Mouse (Mus musculus): ENCODE results near the gene Ppp1r27. TPM values are rescaled to one million over a fixed set of nuclear protein-coding genes. Genes with fewer than 3 reads are reported as not detected.

Gene Ppp1r27
- polyA plus RNA-seq, 1 experiment from 2014 or later, result not detected

DNA sequence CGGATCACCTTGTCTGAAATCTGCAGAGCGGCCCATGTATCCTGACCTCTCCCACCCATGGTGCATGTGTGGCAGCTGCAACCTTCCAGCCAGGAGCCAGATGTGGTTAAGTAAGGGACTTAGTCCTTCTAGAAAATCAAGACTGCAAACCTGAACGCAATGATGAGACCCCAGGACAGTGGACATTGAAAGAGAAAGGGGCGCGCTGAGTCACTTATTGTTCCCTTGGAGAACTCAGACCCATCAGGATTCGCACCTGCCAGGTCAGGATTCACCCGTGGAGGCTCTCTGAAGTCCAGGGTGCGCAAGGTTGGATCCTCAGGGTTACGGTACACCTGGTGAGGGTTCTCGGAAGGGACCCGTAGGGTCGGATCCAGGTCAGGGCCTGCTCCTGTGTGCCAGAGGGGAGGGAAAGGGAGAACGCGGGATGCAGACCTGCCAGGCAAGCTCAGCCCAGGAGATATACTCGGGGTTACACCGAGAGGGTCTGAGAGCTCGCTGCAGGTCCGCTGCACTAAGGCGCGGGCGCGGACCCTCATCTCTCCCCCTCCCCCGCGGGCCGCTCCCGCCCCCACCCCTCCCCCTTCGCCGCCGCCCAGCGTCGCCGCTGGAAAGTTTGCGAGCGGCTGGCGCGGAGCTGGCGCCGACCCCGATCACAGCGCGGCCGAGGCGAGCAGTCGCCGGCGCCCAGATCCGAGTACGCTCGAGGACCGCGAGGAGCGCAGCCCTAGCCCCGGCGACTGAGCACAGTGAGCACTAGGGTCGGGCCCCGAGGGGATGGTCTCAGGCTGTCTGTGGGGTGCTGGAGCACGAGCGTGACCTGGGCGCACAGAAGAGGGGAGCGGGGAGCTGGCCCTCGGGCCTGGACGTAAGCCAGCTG is 20.6 kb downstream of the Ppp1r27 start, which contains the start of gene Gcgr:
Gcgr (plus strand) TSS at position 615 of the 880 bp plus-strand sequence.
- H3K9ac ChIP-seq (ENCODE audit: low read length), result peak within 1 kb of the TSS; percentile 63
- H3K4me1 ChIP-seq (ENCODE audit: control insufficient read depth in 2 of 2, insufficient read depth in 2 of 2, low read length in 2 of 2), result peaks cover 6 to 8% of the 10 kb centered on the region in 2 experiments; a peak in 3 of 4 replicates
- peak within 1 kb of the TSS; percentile 73 for H3K4me2 ChIP-seq (ENCODE audit: low read length)
- WGBS, result 7% methylated on average over 58 of the region's 62 CpGs
- peaks cover 65% of the 10 kb centered on the region for H3K27me3 ChIP-seq (ENCODE audit: control insufficient read depth, insufficient read depth, low read length)
- H3K27ac ChIP-seq (replicated peaks in 1 of 2; ENCODE audit: control insufficient read depth in 1 of 2, insufficient read depth in 1 of 2, low read depth in 2 of 2, low read length in 2 of 2), result no peak within 1 kb of the TSS
- no peak for ATAC-seq (ENCODE audit: insufficient number of reproducible peaks, insufficient read depth, low FRiP score, low read depth)
- H3K4me3 ChIP-seq (ENCODE audit: control insufficient read depth in 1 of 2, insufficient read depth in 1 of 2, low read depth in 1 of 2, low read length in 2 of 2), result peak within 1 kb of the TSS; percentile 41 to 46
- no peaks in the 10 kb centered on the region for H3K36me3 ChIP-seq (ENCODE audit: control insufficient read depth, insufficient read depth, low read length)
- no peaks in the 10 kb centered on the region for H3K9me3 ChIP-seq (ENCODE audit: control insufficient read depth, low read length)

DNA sequence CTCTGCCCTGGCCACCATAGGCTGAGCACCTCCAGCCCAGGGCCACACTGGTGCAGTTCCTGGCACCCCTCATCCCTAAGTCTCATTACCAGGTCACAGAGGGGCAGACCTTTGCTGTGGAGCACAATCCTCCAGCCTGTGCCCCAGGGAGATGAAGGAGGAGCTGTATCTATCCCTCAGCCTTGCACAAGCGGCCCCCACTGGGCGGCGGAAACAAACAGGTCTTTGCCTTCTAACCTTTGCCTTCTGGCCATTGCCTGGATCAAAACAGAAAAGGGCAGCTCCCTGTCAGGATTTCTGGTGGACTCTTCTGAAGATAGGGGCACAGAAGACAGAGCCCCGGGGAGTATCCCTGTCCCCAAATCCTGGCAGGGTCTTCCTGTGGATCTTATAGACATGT is 22.0 kb downstream of the Ppp1r27 start:
- Histone ChIP-seq H3K27ac (replicated peaks in 1 of 2; ENCODE audit: control insufficient read depth in 1 of 2, insufficient read depth in 1 of 2, low read depth in 2 of 2, low read length in 2 of 2) (no peak overlapping the region), H3K9me3 (ENCODE audit: control insufficient read depth, low read length) (0 out of 2 replicates have a peak, but pooled peaks cover 3% of the 10 kb centered on the region), H3K27me3 (ENCODE audit: control insufficient read depth, insufficient read depth, low read length) (peaks cover 58% of the 10 kb centered on the region), H3K36me3 (ENCODE audit: control insufficient read depth, insufficient read depth, low read length) (no peaks in the 10 kb centered on the region), H3K9ac (ENCODE audit: low read length) (no peak overlapping the region), H3K4me2 (ENCODE audit: low read length) (no peak overlapping the region), H3K4me3 (ENCODE audit: control insufficient read depth in 1 of 2, insufficient read depth in 1 of 2, low read depth in 1 of 2, low read length in 2 of 2) (no peak overlapping the region), H3K4me1 (ENCODE audit: control insufficient read depth in 2 of 2, insufficient read depth in 2 of 2, low read length in 2 of 2) (peaks cover 2 to 8% of the 10 kb centered on the region in 2 experiments; a peak in 3 of 4 replicates)
- WGBS, result 47% methylated on average over 4 of the region's 4 CpGs
- no peak for ATAC-seq (ENCODE audit: insufficient number of reproducible peaks, insufficient read depth, low FRiP score, low read depth)

DNA sequence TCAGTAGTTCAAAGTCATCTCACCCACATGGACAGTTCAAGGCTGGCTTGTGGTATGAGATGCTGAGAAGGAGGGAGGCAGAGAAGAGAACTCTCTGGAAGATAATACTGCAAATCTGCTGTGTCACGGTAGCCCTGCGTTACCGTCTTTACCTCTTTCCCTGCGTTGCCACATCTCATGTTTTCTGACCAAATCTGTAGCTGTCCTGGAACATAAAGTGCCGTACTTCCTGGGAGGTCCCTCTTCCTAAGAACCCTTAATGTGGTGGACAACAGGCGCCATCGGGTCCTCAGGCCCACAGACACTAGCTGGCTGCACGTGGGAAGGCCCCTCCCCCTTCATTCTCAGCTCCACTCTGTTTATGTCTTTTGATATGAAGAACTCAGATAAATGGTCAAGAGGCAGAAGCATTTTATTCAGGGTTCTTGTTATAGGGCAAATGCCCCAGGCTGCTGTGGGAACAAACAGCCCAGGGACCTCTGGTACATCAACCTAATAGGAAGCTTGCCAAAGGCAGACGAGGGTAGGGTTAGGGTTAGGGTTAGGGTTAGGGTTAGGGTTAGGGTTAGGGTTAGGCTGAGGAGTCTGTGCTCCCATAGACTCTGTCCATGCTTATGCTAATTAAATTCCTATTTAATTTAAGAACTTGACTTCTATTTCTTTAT is 23.1 kb downstream of the Ppp1r27 start:
- H3K9ac ChIP-seq (ENCODE audit: low read length), result no peak overlapping the region
- H3K27me3 ChIP-seq (ENCODE audit: control insufficient read depth, insufficient read depth, low read length), result peaks cover 52% of the 10 kb centered on the region
- H3K36me3 ChIP-seq (ENCODE audit: control insufficient read depth, insufficient read depth, low read length), result no peaks in the 10 kb centered on the region
- ATAC-seq (ENCODE audit: insufficient number of reproducible peaks, insufficient read depth, low FRiP score, low read depth), result no peak
- H3K27ac ChIP-seq (replicated peaks in 1 of 2; ENCODE audit: control insufficient read depth in 1 of 2, insufficient read depth in 1 of 2, low read depth in 2 of 2, low read length in 2 of 2), result no peak overlapping the region
- H3K4me2 ChIP-seq (ENCODE audit: low read length), result no peak overlapping the region
- WGBS, result 72% methylated on average over 9 of the region's 9 CpGs
- peaks cover 2 to 8% of the 10 kb centered on the region in 2 experiments; a peak in 3 of 4 replicates for H3K4me1 ChIP-seq (ENCODE audit: control insufficient read depth in 2 of 2, insufficient read depth in 2 of 2, low read length in 2 of 2)
- no peak overlapping the region for H3K4me3 ChIP-seq (ENCODE audit: control insufficient read depth in 1 of 2, insufficient read depth in 1 of 2, low read depth in 1 of 2, low read length in 2 of 2)
- 0 out of 2 replicates have a peak, but pooled peaks cover 3% of the 10 kb centered on the region for H3K9me3 ChIP-seq (ENCODE audit: control insufficient read depth, low read length)

DNA sequence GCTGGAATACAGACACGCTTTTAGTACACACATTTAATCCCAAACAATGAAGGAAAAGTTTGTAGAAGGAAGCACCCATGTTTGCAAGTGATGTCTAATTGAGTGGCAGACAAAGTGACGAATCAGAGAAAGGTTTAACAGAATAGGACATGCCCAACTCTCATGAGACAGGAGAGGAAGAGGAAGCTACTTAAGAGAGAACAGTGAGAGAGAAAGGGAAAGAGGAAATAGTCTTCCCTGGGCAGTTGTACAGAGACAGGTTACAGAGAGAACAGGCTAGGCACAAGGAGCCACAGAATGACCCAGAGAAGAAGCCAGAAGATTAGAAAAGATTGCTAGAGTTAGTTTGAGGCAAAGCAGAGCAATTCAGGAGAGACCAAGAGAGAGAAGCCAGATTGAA is 25.0 kb downstream of the Ppp1r27 start:
- Histone ChIP-seq H3K4me2 (ENCODE audit: low read length) (no peak overlapping the region), H3K27me3 (ENCODE audit: control insufficient read depth, insufficient read depth, low read length) (peaks cover 33% of the 10 kb centered on the region), H3K4me1 (ENCODE audit: control insufficient read depth in 2 of 2, insufficient read depth in 2 of 2, low read length in 2 of 2) (peaks cover 2 to 14% of the 10 kb centered on the region in 2 experiments; a peak in 3 of 4 replicates), H3K27ac (replicated peaks in 1 of 2; ENCODE audit: control insufficient read depth in 1 of 2, insufficient read depth in 1 of 2, low read depth in 2 of 2, low read length in 2 of 2) (no peak overlapping the region), H3K9ac (ENCODE audit: low read length) (no peak overlapping the region), H3K36me3 (ENCODE audit: control insufficient read depth, insufficient read depth, low read length) (no peaks in the 10 kb centered on the region), H3K9me3 (ENCODE audit: control insufficient read depth, low read length) (0 out of 2 replicates have a peak, but pooled peaks cover 3% of the 10 kb centered on the region), H3K4me3 (ENCODE audit: control insufficient read depth in 1 of 2, insufficient read depth in 1 of 2, low read depth in 1 of 2, low read length in 2 of 2) (no peak overlapping the region)
- 68% methylated on average over 2 of the region's 2 CpGs for WGBS
- no peak for ATAC-seq (ENCODE audit: insufficient number of reproducible peaks, insufficient read depth, low FRiP score, low read depth)

DNA sequence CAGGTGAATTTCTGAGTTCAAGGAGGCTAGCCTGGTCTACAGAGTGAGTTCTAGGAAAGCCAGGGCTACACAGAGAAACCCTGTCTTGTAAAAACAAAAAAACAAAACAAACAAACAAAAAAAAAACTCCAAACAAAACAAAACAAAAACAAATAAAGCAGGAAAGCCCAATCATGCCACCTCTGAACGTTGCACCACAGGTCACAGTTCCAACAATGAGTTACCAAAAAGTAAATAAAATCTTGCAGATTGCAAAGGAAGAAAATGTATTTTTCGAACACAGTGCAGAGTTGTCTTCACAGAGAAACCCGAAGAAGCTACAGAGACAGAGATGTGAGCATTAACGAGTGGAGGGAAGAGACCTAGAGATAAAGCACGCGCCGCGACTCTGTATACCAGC is 28.4 kb downstream of the Ppp1r27 start:
- Histone ChIP-seq H3K4me1 (ENCODE audit: control insufficient read depth in 2 of 2, insufficient read depth in 2 of 2, low read length in 2 of 2) (peaks cover 9 to 14% of the 10 kb centered on the region in 2 experiments; a peak in 3 of 4 replicates), H3K4me2 (ENCODE audit: low read length) (no peak overlapping the region), H3K9me3 (ENCODE audit: control insufficient read depth, low read length) (0 out of 2 replicates have a peak, but pooled peaks cover 3% of the 10 kb centered on the region), H3K4me3 (ENCODE audit: control insufficient read depth in 1 of 2, insufficient read depth in 1 of 2, low read depth in 1 of 2, low read length in 2 of 2) (no peak overlapping the region), H3K27me3 (ENCODE audit: control insufficient read depth, insufficient read depth, low read length) (no peaks in the 10 kb centered on the region), H3K9ac (ENCODE audit: low read length) (no peak overlapping the region), H3K27ac (replicated peaks in 1 of 2; ENCODE audit: control insufficient read depth in 1 of 2, insufficient read depth in 1 of 2, low read depth in 2 of 2, low read length in 2 of 2) (no peak overlapping the region), H3K36me3 (ENCODE audit: control insufficient read depth, insufficient read depth, low read length) (no peaks in the 10 kb centered on the region)
- WGBS, result 82% methylated on average over 8 of the region's 8 CpGs
- ATAC-seq (ENCODE audit: insufficient number of reproducible peaks, insufficient read depth, low FRiP score, low read depth), result no peak

DNA sequence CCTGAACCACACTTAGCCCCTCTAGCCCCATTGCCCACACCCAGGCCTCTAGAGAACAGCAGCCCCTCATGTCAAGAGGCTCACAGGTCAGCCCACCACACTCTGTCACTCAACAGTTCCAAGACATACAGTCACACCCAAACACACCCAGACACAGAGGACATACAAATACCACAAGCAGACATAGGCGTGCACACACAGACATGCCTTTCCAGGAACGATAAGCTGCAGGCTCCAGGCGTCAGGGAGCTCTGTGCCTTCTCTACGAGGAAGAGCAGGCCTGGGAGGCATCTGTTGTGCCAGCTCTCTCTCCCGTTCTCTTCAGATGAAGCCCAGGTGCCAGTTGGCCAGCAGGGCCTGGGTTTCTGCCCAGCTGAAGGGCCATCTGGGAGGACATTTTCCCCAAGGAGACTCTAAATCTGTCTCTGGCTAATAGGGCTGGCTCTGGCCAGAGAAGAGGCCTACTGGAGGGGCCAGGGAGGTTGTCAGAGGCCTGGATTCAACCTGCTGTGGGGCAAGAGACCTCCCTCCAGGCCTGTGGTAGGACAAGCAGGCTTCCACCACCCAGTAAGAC is 29.9 kb downstream of the Ppp1r27 start:
- Histone ChIP-seq H3K4me3 (ENCODE audit: control insufficient read depth in 1 of 2, insufficient read depth in 1 of 2, low read depth in 1 of 2, low read length in 2 of 2) (no peak overlapping the region), H3K27ac (replicated peaks in 1 of 2; ENCODE audit: control insufficient read depth in 1 of 2, insufficient read depth in 1 of 2, low read depth in 2 of 2, low read length in 2 of 2) (peak overlapping the region in 1 of 2 experiments; percentile 20; a peak in 2 of 4 replicates), H3K9me3 (ENCODE audit: control insufficient read depth, low read length) (0 out of 2 replicates have a peak, but pooled peaks cover 3% of the 10 kb centered on the region), H3K4me2 (ENCODE audit: low read length) (no peak overlapping the region), H3K4me1 (ENCODE audit: control insufficient read depth in 2 of 2, insufficient read depth in 2 of 2, low read length in 2 of 2) (peaks cover 9 to 14% of the 10 kb centered on the region in 2 experiments; a peak in 3 of 4 replicates), H3K36me3 (ENCODE audit: control insufficient read depth, insufficient read depth, low read length) (no peaks in the 10 kb centered on the region), H3K9ac (ENCODE audit: low read length) (no peak overlapping the region), H3K27me3 (ENCODE audit: control insufficient read depth, insufficient read depth, low read length) (no peaks in the 10 kb centered on the region)
- ATAC-seq (ENCODE audit: insufficient number of reproducible peaks, insufficient read depth, low FRiP score, low read depth), result no peak
- 52% methylated on average over 5 of the region's 5 CpGs for WGBS

DNA sequence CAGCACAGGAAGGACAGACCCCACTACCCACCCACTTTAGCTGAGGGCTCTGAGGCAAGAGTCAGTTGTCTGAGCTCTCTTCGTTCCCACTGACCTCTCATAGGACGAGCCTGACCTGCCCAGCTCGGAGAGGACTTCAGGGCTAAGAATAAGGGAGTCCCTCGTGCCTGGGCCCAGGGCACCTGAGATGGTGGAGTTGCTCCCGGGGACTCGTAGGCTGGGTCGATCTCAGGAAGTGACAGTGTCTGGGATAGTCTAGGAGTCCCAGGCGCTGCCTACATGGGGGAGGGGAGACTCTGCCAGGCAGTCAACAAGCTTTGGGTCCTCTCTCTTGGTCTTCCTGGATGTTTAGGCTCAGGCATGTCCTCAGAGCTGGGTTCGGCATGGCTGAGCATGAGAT is 30.4 kb downstream of the Ppp1r27 start:
- H3K9ac ChIP-seq (ENCODE audit: low read length), result peak overlapping the region; percentile 54; the same call in 1 of the 2 replicates
- 0 out of 2 replicates have a peak, but pooled peaks cover 3% of the 10 kb centered on the region for H3K9me3 ChIP-seq (ENCODE audit: control insufficient read depth, low read length)
- H3K4me1 ChIP-seq (ENCODE audit: control insufficient read depth in 2 of 2, insufficient read depth in 2 of 2, low read length in 2 of 2), result peaks cover 9 to 14% of the 10 kb centered on the region in 2 experiments; a peak in 3 of 4 replicates
- 58% methylated on average over 9 of the region's 9 CpGs for WGBS
- H3K4me2 ChIP-seq (ENCODE audit: low read length), result no peak overlapping the region
- ATAC-seq (ENCODE audit: insufficient number of reproducible peaks, insufficient read depth, low FRiP score, low read depth), result no peak
- H3K36me3 ChIP-seq (ENCODE audit: control insufficient read depth, insufficient read depth, low read length), result no peaks in the 10 kb centered on the region
- no peaks in the 10 kb centered on the region for H3K27me3 ChIP-seq (ENCODE audit: control insufficient read depth, insufficient read depth, low read length)
- H3K27ac ChIP-seq (replicated peaks in 1 of 2; ENCODE audit: control insufficient read depth in 1 of 2, insufficient read depth in 1 of 2, low read depth in 2 of 2, low read length in 2 of 2), result peak overlapping the region in 1 of 2 experiments; percentile 31; a peak in 1 of 4 replicates
- no peak overlapping the region for H3K4me3 ChIP-seq (ENCODE audit: control insufficient read depth in 1 of 2, insufficient read depth in 1 of 2, low read depth in 1 of 2, low read length in 2 of 2)
